Mouse (Mus musculus): ENCODE data around the gene Gm9945.

GRCm38 (mm10) chr11:53451361-53451760 is 28.6 kb upstream of the Gm9945 start:
- TF ChIP-seq POLR2A (IDR thresholded peaks at IDR 0.05; ENCODE audit: low read depth, low read length) (no peak), POLR2AphosphoS2 (IDR thresholded peaks at IDR 0.05; ENCODE audit: low read depth, low read length) (no peak)

Data from CH12.LX (cell line).